Mouse (Mus musculus): Measurements from ENCODE around the gene Micall2.

DNA sequence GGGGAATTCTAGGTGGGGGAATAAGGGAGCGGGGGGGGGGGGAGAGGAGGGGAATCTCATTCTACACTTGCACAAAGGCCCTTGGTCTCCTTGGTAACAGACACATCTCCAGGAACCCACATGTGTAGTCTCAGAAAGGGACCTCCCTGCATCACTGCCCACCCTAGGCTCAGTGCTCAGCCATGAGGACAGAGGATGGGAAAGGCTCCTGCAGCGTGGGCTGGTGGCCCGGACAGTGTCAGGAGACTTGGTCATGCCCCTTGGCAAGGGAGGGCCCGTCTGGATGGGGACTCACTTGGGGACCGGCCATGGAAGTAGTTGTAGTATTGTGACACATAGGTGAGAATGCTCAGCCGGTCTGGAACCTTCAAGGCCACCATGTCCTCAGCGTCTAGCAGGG lies 17.2 kb downstream of the Micall2 start:
- TF ChIP-seq CTCF (conservative IDR thresholded peaks at IDR 0.05; ENCODE audit: insufficient read depth, insufficient read length, low read depth, low read length) (no peak), POLR2A (IDR thresholded peaks at IDR 0.05; ENCODE audit: low read depth, low read length) (no peak)

Measured in kidney, adult 2 months (tissue).